Mouse (Mus musculus) embryonic facial prominence, embryonic 10.5 days (tissue): ENCODE results near the gene Fam167b. TPM values are rescaled to one million over a fixed set of nuclear protein-coding genes. Genes with fewer than 3 reads are reported as not detected.

ENCODE experiments used
- DNase-seq: peaks from one replicate; pipeline ENCODE4 v3.0.0-alpha.2; 2017; ENCODE audit warnings: low spot score
- H3K27ac ChIP-seq: fragments of 300-500 bp; sonication (generic); replicated peaks from 2 replicates; pipeline ENCODE4 v1.5.1; 2016; ENCODE audit warnings: mild to moderate bottlenecking
- H3K27me3 ChIP-seq: fragments of 300-500 bp; sonication (generic); replicated peaks from 2 replicates; pipeline ENCODE4 v1.6.1; 2016; ENCODE audit warnings: low read depth, mild to moderate bottlenecking; ENCODE audit not compliant: poor library complexity, severe bottlenecking
- H3K36me3 ChIP-seq: fragments of 300-500 bp; sonication (generic); replicated peaks from 2 replicates; pipeline ENCODE4 v1.6.1; 2016; ENCODE audit warnings: mild to moderate bottlenecking, moderate library complexity
- H3K4me1 ChIP-seq: fragments of 300-500 bp; sonication (generic); 2 replicates; pipeline ENCODE4 v1.6.1; 2016
- H3K4me3 ChIP-seq: fragments of 300-500 bp; sonication (generic); 2 replicates; pipeline ENCODE4 v1.5.1; 2016; ENCODE audit warnings: mild to moderate bottlenecking, moderate library complexity
- H3K9me3 ChIP-seq: fragments of 300-500 bp; sonication (generic); 2 replicates; pipeline ENCODE4 v1.6.1; 2016; ENCODE audit warnings: mild to moderate bottlenecking
- WGBS: fragments of 180-500 bp; shearing (Covaris S2); methylation state at CpG from one replicate; pipeline ENCODE4 v1.1.7; 2016; 5-methylcytosine and 5-hydroxymethylcytosine counted together
- polyA plus RNA-seq: library from polyadenylated mRNA; unstranded; fragments of >200 nt; fragmentation: Nextera tagmentation; extraction: Ambion mirVana; gene quantifications from 2 replicates; pipeline ENCODE4 v1.2.1, GENCODE M21; 2016

The Fam167b gene
- 1.9 and 2.0 TPM in 2 replicates for polyA plus RNA-seq

GRCm38 (mm10) chr4:129578466-129578865 lies at the start of gene Fam167b:
Gene Fam167b (minus strand): TSS chr4:129578549.
- H3K9me3 ChIP-seq: no peaks in the 10 kb centered on the region
- no peak for DNase-seq
- H3K4me1 ChIP-seq: peaks cover 13% of the 10 kb centered on the region
- WGBS: 84% methylated on average over 5 of the region's 5 CpGs
- H3K27me3 ChIP-seq: peaks cover 10% of the 10 kb centered on the region; the same call in 1 of the 2 replicates
- H3K4me3 ChIP-seq: peak within 1 kb of the TSS; percentile 23; the same call in 1 of the 2 replicates
- H3K36me3 ChIP-seq: no peaks in the 10 kb centered on the region
- H3K27ac ChIP-seq: no peak within 1 kb of the TSS

DNA sequence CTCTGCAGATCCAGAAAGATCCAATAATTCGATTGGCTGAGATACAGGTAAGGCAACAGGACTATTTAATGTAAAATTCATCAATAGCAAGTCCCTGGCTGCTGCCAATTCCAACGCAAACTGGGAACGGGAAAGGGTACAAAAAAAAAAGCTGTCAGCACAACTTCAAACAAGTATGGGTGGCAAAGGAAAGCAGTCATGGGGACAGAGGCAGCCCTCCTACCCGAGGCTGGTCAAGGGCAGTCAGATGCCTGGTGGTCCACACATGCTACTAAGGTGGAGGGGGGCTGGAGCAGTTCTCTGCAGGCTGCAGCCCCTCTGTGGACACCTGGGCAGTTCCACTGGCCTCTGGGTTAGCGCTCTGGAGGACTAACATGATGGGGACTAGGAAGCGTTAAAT lies 47.7 kb upstream of the Fam167b start:
- no peaks in the 10 kb centered on the region for H3K27me3 ChIP-seq
- H3K36me3 ChIP-seq: peaks cover 58% of the 10 kb centered on the region
- no peaks in the 10 kb centered on the region for H3K9me3 ChIP-seq
- H3K4me1 ChIP-seq: peaks cover 36% of the 10 kb centered on the region
- no peak for DNase-seq
- no peak overlapping the region for H3K4me3 ChIP-seq
- H3K27ac ChIP-seq: no peak overlapping the region
- 79% methylated on average over 6 of the region's 6 CpGs for WGBS

GRCm38 (mm10) chr4:129625496-129625895 lies 47.1 kb upstream of the Fam167b start:
- peaks cover 40% of the 10 kb centered on the region for H3K4me1 ChIP-seq
- peaks cover 58% of the 10 kb centered on the region for H3K36me3 ChIP-seq
- H3K27ac ChIP-seq: peak overlapping the region; percentile 86
- H3K27me3 ChIP-seq: no peaks in the 10 kb centered on the region
- WGBS: 45% methylated on average over 4 of the region's 4 CpGs
- DNase-seq: no peak
- H3K9me3 ChIP-seq: no peaks in the 10 kb centered on the region
- peak overlapping the region; percentile 72 for H3K4me3 ChIP-seq

GRCm38 (mm10) chr4:129625029-129625370 lies 46.7 kb upstream of the Fam167b start:
- WGBS: 1% methylated on average over 6 of the region's 6 CpGs
- H3K9me3 ChIP-seq: no peaks in the 10 kb centered on the region
- no peaks in the 10 kb centered on the region for H3K27me3 ChIP-seq
- H3K27ac ChIP-seq: peak overlapping the region; percentile 86
- H3K36me3 ChIP-seq: peaks cover 56% of the 10 kb centered on the region
- H3K4me1 ChIP-seq: peaks cover 40% of the 10 kb centered on the region
- peak; percentile 76 for DNase-seq
- peak overlapping the region; percentile 72 for H3K4me3 ChIP-seq

GRCm38 (mm10) chr4:129624281-129625028 lies 46.1 kb upstream of the Fam167b start:
- peaks cover 40% of the 10 kb centered on the region for H3K4me1 ChIP-seq
- DNase-seq: peak; percentile 90
- H3K9me3 ChIP-seq: no peaks in the 10 kb centered on the region
- WGBS: 1% methylated on average over 18 of the region's 18 CpGs
- peaks cover 50% of the 10 kb centered on the region for H3K36me3 ChIP-seq
- H3K27me3 ChIP-seq: no peaks in the 10 kb centered on the region
- peak overlapping the region; percentile 86 for H3K27ac ChIP-seq
- peak overlapping the region; percentile 72 for H3K4me3 ChIP-seq

- peak within 1 kb of the TSS; percentile 72 for H3K4me3 ChIP-seq
- no peaks in the 10 kb centered on the region for H3K27me3 ChIP-seq
- H3K4me1 ChIP-seq: peaks cover 46% of the 10 kb centered on the region
These were observed 45.3 kb upstream of the Fam167b start, which contains the start of gene Ccdc28b for GRCm38 (mm10) chr4:129623681-129624091. Gene Ccdc28b (minus strand): TSS chr4:129623947.

DNA sequence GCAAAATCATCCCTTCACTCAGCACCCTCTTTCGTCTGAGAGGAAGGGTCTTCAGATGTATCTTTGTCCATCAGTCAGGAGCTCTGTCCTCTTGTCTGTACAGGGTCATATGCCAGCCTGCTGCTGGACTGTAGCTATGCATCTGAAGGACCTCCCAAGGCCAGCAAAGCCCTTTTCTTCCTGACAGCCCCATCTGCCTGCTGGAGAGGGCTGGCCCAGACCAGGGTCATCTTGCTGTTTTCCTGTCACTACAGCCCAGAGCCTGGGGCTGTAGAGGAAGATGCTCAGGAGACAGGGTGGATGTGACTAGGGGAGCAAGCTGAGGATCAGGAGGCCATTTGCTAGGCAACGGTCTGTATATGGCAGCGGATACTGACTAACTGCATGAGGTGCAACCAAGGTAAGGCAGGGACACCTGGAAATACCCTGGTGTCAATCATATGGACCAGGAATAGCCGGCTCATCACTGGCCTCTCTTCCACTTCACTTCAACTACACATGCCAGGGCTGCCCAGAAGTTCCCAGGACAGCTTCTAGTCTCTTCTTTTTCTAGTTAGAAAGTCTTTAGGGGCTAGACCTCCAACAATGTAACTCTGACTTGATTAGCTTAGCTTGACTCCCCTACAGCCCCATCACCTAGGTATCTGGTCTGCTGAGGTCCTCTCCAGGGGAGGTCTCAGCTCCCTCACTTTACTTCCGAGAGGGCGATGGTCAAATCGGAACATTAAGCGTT lies 44.6 kb upstream of the Fam167b start:
- H3K36me3 ChIP-seq: peaks cover 35% of the 10 kb centered on the region
- no peaks in the 10 kb centered on the region for H3K27me3 ChIP-seq
- H3K9me3 ChIP-seq: no peaks in the 10 kb centered on the region
- H3K4me1 ChIP-seq: peaks cover 54% of the 10 kb centered on the region
- peak overlapping the region; percentile 86 for H3K27ac ChIP-seq
- H3K4me3 ChIP-seq: peak overlapping the region; percentile 72
- no peak for DNase-seq
- 21% methylated on average over 8 of the region's 8 CpGs for WGBS

More at GRCm38 (mm10) chr4:129623681-129624091, 45.3 kb upstream of the Fam167b start, which contains the start of gene Ccdc28b:
- Histone ChIP-seq H3K27ac (peak within 1 kb of the TSS; percentile 86), H3K36me3 (peaks cover 42% of the 10 kb centered on the region), H3K9me3 (no peaks in the 10 kb centered on the region)
- under 1% methylated on average over 10 of the region's 10 CpGs for WGBS
- peak; percentile 47 for DNase-seq

- H3K36me3 ChIP-seq: peaks cover 31% of the 10 kb centered on the region
- H3K9me3 ChIP-seq: no peaks in the 10 kb centered on the region
- H3K4me1 ChIP-seq: peaks cover 55% of the 10 kb centered on the region
- H3K27me3 ChIP-seq: no peaks in the 10 kb centered on the region
- 79% methylated on average over 11 of the region's 11 CpGs for WGBS
- peak overlapping the region; percentile 86; the same call in 1 of the 2 replicates for H3K27ac ChIP-seq
- peak overlapping the region; percentile 72 for H3K4me3 ChIP-seq
- DNase-seq: no peak
These were observed 43.9 kb upstream of the Fam167b start for GRCm38 (mm10) chr4:129622120-129622802.

DNA sequence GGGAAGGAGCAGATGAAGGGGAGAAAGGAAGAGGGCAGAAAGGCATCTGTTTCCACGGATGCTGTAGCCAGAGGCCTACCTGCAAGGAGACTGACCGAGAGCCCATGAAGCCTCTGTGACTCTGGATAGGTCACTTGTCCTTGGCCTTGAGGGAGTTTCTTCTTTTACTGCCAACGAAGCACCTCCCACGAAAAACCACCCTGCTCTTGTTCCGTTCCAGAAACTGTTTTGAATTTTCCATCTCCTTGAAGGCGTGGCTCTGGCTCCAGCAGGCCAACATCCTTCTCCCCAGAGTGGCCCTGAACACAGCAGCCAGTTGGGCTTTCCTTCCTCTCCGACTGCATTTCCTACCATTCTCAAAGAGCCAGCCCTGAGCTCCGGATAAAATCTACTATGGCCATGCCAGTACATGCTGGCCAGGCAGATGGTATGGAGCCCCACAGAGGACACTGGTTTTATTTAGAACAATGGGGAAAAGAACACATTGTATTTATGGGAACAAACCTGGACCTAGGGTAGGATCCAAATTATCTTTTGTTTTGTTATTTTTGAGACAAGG lies 43.0 kb upstream of the Fam167b start:
- DNase-seq: no peak
- Histone ChIP-seq H3K9me3 (no peaks in the 10 kb centered on the region), H3K27ac (no peak overlapping the region), H3K36me3 (peaks cover 31% of the 10 kb centered on the region), H3K27me3 (no peaks in the 10 kb centered on the region), H3K4me1 (peaks cover 55% of the 10 kb centered on the region), H3K4me3 (no peak overlapping the region)
- WGBS: 84% methylated on average over 8 of the region's 8 CpGs

- no peak for DNase-seq
- Histone ChIP-seq H3K27ac (no peak overlapping the region), H3K27me3 (no peaks in the 10 kb centered on the region), H3K4me3 (no peak overlapping the region), H3K9me3 (no peaks in the 10 kb centered on the region), H3K4me1 (peaks cover 54% of the 10 kb centered on the region), H3K36me3 (peaks cover 31% of the 10 kb centered on the region)
- WGBS: 88% methylated on average over 11 of the region's 11 CpGs
These were observed 42.3 kb upstream of the Fam167b start for GRCm38 (mm10) chr4:129620419-129621282.

DNA sequence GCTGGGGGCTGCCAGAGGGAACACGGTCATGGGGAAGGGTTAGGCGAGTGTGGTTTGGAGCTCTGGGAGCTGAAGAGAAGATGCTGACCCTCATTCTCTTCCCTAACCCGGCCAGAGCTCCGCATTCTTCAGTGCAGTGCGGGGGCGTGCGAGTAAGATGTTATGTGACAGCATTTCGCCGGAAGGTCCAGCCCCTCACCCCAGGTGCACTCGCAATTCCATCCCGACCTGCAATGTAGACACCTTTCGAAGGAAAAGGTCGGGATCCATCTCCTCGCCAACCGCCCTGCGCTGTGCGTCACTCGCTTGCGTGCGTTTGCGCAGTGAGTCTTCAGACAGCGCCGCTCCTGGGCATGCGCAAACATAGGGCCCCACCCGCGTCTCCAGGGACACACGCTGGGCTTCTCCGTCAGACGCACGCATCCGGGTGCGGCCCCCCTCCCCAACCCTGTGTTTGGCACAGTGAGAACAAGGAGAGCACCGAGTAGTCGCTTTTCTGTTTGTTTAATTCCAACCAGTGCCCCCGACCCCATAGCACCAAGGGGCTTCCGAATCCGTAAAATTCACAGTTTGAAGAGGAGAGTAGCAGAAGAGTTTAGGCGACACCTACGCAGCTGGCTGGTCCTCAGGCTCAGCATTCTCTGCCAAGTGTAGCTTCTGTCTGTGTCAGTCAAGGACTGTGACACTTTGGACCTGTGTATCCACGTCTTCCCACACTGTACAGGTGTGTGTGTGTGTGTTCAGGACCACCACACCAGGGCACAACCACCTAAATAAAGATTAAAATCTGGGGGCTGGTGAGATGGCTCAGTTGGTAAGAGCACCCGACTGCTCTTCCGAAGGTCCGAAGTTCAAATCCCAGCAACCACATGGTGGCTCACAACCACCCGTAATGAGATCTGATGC lies 40.7 kb upstream of the Fam167b start, which contains the start of gene Iqcc:
Gene Iqcc (minus strand): TSS at position 314 of the 906 bp plus-strand sequence.
- no peaks in the 10 kb centered on the region for H3K27me3 ChIP-seq
- H3K4me3 ChIP-seq: peak within 1 kb of the TSS; percentile 79
- DNase-seq: peak; percentile 94
- H3K36me3 ChIP-seq: peaks cover 32% of the 10 kb centered on the region
- H3K27ac ChIP-seq: peak within 1 kb of the TSS; percentile 90
- 5% methylated on average over 44 of the region's 44 CpGs for WGBS
- H3K4me1 ChIP-seq: peaks cover 38% of the 10 kb centered on the region
- H3K9me3 ChIP-seq: no peaks in the 10 kb centered on the region
